Mouse (Mus musculus): ENCODE results near the gene 3110082I17Rik. TPM values are rescaled to one million over a fixed set of nuclear protein-coding genes. Genes with fewer than 3 reads are reported as not detected.
A peak's percentile ranks its signal among the peaks of the same experiment; 100 is the strongest.

Gene 3110082I17Rik
- total and polyA plus RNA-seq, 3 experiments: 41.2 to 100.0 (median 46.9) TPM

DNA sequence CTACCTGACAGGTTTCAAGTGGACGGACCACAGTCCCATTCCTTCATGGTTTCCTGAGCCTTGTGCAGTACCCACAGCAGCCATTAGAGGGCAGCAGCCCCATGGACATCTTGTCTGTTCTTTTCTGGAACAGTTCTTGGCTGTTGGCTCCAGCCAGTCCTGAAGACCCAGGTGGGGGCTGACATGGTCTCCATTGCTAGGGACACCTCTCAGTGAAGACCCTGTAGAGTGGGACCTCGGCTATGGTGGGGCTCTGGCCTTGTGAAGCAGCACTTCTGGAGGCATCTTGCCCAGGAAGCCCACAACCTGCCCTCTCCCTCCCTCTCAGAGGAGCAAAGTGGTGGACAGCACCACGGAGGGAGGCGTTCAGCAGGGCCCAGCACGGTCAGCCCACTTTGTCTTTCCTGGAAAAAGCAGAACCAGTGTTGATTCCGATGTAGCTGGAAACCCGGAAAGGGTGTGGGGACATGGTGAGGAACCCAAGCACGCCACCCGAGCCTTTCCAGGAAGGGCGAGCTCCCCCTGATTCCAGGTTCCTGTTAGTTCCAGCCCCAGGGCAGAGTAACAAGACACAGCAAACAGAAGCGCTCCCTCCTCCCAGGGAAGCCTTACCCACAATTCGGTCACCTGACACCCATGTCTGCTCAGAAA, 95.9 kb downstream of the 3110082I17Rik start:
- Histone ChIP-seq H3K79me2 (replicated peaks; ENCODE audit: control insufficient read depth, extremely low read depth, insufficient read depth, poor library complexity, severe bottlenecking) (no peaks in the 10 kb centered on the region), H3K27me3 (replicated peaks) (no peaks in the 10 kb centered on the region), H3K36me3 (replicated peaks in 1 of 2; ENCODE audit: control insufficient read depth in 1 of 2, insufficient read depth in 1 of 2, low read length in 1 of 2) (peaks cover 15 to 57% of the 10 kb centered on the region in 2 experiments), H3K4me1 (ENCODE audit: control insufficient read depth in 1 of 2, insufficient read depth in 2 of 2) (peaks cover 0 to 35% of the 10 kb centered on the region in 2 experiments; a peak in 2 of 4 replicates), H3K9ac (ENCODE audit: insufficient read depth, low read depth) (no peak overlapping the region), H3K4me3 (replicated peaks in 1 of 3; ENCODE audit: low read depth in 2 of 3, low read length in 2 of 3, poor library complexity in 1 of 3) (no peak overlapping the region), H3K27ac (ENCODE audit: insufficient read depth, low read depth) (no peak overlapping the region), H3K4me2 (ENCODE audit: insufficient read depth, low read depth, poor library complexity, severe bottlenecking) (no peak overlapping the region), H3K9me3 (replicated peaks; ENCODE audit: low read length) (no peaks in the 10 kb centered on the region)
- peak; percentile 72 for DNase-seq (ENCODE audit: extremely low read depth)
- in situ Hi-C loops (cut with MboI; ENCODE audit: low pct_ligation_motif_present, low pct_unique_long_range_greater_than_20kb, low sequenced_read_pairs): loop anchor here (10.0 to 25.0 kb wide), 2 partner anchors 98 to 320 kb away; partner anchors contain the start of gene 3110082I17Rik
- dilution Hi-C loops (cut with MboI; ENCODE audit: extremely low pct_ligation_motif_present, extremely low pct_unique_long_range_greater_than_20kb, low sequenced_read_pairs): no loop called here
- TF ChIP-seq IRF4 (IDR thresholded peaks at IDR 0.05; ENCODE audit: low read depth, low read length) (no peak), ZC3H11A (IDR thresholded peaks at IDR 0.05; ENCODE audit: low read depth, low read length) (peak; percentile 38), ZKSCAN1 (IDR thresholded peaks at IDR 0.05; ENCODE audit: borderline replicate concordance, low read depth, low read length) (no peak), POLR2A (IDR thresholded peaks at IDR 0.05; ENCODE audit: low read depth, low read length) (no peak), CTCF (conservative IDR thresholded peaks at IDR 0.05 in 1 of 2, IDR thresholded peaks at IDR 0.05 in 1 of 2; ENCODE audit: low read depth in 2 of 2, low read length in 2 of 2) (peak; percentile 96 to 99), RAD21 (IDR thresholded peaks at IDR 0.05; ENCODE audit: low read depth, low read length) (peak; percentile 94), SMC3 (IDR thresholded peaks at IDR 0.05; ENCODE audit: low read depth, low read length) (peak; percentile 85)

GRCm38 (mm10) chr5:139363858-139364257, 96.5 kb downstream of the 3110082I17Rik start:
- H3K36me3 ChIP-seq (replicated peaks in 1 of 2; ENCODE audit: control insufficient read depth in 1 of 2, insufficient read depth in 1 of 2, low read length in 1 of 2): peaks cover 15 to 61% of the 10 kb centered on the region in 2 experiments
- H3K27ac ChIP-seq (ENCODE audit: insufficient read depth, low read depth): no peak overlapping the region
- in situ Hi-C loops (cut with MboI; ENCODE audit: low pct_ligation_motif_present, low pct_unique_long_range_greater_than_20kb, low sequenced_read_pairs) (loop anchor here (10.0 to 25.0 kb wide), 2 partner anchors 98 to 321 kb away; partner anchors contain the start of gene 3110082I17Rik), dilution Hi-C loops (cut with MboI; ENCODE audit: extremely low pct_ligation_motif_present, extremely low pct_unique_long_range_greater_than_20kb, low sequenced_read_pairs) (no loop called here)
- H3K4me1 ChIP-seq (ENCODE audit: control insufficient read depth in 1 of 2, insufficient read depth in 2 of 2): peaks cover 0 to 32% of the 10 kb centered on the region in 2 experiments; a peak in 2 of 4 replicates
- no peaks in the 10 kb centered on the region for H3K79me2 ChIP-seq (replicated peaks; ENCODE audit: control insufficient read depth, extremely low read depth, insufficient read depth, poor library complexity, severe bottlenecking)
- DNase-seq (ENCODE audit: extremely low read depth): no peak
- no peak overlapping the region for H3K4me3 ChIP-seq (replicated peaks in 1 of 3; ENCODE audit: low read depth in 2 of 3, low read length in 2 of 3, poor library complexity in 1 of 3)
- H3K9me3 ChIP-seq (replicated peaks; ENCODE audit: low read length): no peaks in the 10 kb centered on the region
- no peak overlapping the region for H3K9ac ChIP-seq (ENCODE audit: insufficient read depth, low read depth)
- no peak overlapping the region for H3K4me2 ChIP-seq (ENCODE audit: insufficient read depth, low read depth, poor library complexity, severe bottlenecking)
- no peaks in the 10 kb centered on the region for H3K27me3 ChIP-seq (replicated peaks)
- TF ChIP-seq MAX (IDR thresholded peaks at IDR 0.05; ENCODE audit: low read length) (no peak), ELF1 (IDR thresholded peaks at IDR 0.05; ENCODE audit: low read depth, low read length) (no peak), RAD21 (IDR thresholded peaks at IDR 0.05; ENCODE audit: low read depth, low read length) (no peak), USF1 (IDR thresholded peaks at IDR 0.05; ENCODE audit: low read depth, low read length) (no peak), JUND (conservative IDR thresholded peaks at IDR 0.05; ENCODE audit: low read depth, low read length) (no peak), RCOR1 (conservative IDR thresholded peaks at IDR 0.05; ENCODE audit: low read depth, low read length) (no peak), ETS1 (conservative IDR thresholded peaks at IDR 0.05; ENCODE audit: low read depth, low read length) (no peak), CHD1 (IDR thresholded peaks at IDR 0.05; ENCODE audit: low read depth, low read length) (no peak), MYC (IDR thresholded peaks at IDR 0.05; ENCODE audit: low read depth, low read length) (no peak), IRF4 (IDR thresholded peaks at IDR 0.05; ENCODE audit: low read depth, low read length) (no peak), NRF1 (IDR thresholded peaks at IDR 0.05; ENCODE audit: low read depth, low read length) (no peak), POLR2A (IDR thresholded peaks at IDR 0.05; ENCODE audit: low read depth, low read length) (no peak), GABPA (IDR thresholded peaks at IDR 0.05; ENCODE audit: insufficient replicate concordance, low read depth, low read length) (no peak), SIN3A (IDR thresholded peaks at IDR 0.05; ENCODE audit: low read length) (no peak), E2F4 (IDR thresholded peaks at IDR 0.05; ENCODE audit: insufficient replicate concordance, low read depth, low read length) (no peak), ZKSCAN1 (IDR thresholded peaks at IDR 0.05; ENCODE audit: borderline replicate concordance, low read depth, low read length) (no peak), KAT2A (IDR thresholded peaks at IDR 0.05; ENCODE audit: insufficient replicate concordance, low read length) (no peak), JUN (IDR thresholded peaks at IDR 0.05; ENCODE audit: insufficient read depth, low read depth, low read length) (no peak)

Data from CH12.LX (cell line).